Mouse (Mus musculus): ENCODE measurements around the gene Ly6g6f. TPM values are rescaled to one million over a fixed set of nuclear protein-coding genes. Genes with fewer than 3 reads are reported as not detected.

Gene Ly6g6f
- total and polyA plus RNA-seq, 3 experiments: 0.54 to 0.67 TPM; not detected in 1

DNA sequence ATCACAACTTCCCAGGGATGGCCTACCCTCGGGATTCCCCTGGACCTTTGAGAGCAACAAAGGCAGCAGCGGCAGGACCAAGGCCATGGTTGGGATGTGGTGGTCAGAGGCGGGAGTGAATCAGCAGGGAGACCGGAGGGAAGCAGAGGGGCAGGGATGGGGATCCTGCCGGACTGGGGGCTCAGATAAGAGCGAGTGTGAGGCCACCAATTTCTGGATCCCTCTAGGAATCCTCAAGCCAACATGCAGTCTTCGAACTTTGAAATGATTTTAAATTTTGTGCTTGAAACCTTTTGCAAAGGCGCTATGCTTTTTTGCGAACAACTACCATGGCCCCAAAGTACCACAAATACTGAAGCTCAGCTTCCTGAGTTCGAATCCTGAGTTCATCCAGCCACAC lies 19.3 kb downstream of the Ly6g6f start, which contains the start of gene Mpig6b:
Gene Mpig6b, minus strand, starts transcription at position 101 of the 400 bp plus-strand sequence.
- Histone ChIP-seq H3K27ac (ENCODE audit: insufficient read depth, low read depth) (no peak within 1 kb of the TSS), H3K4me1 (ENCODE audit: control insufficient read depth in 1 of 2, insufficient read depth in 2 of 2) (0 out of 4 replicates have a peak, but pooled peaks cover 2 to 4% of the 10 kb centered on the region in 2 experiments), H3K9me3 (replicated peaks; ENCODE audit: low read length) (no peaks in the 10 kb centered on the region), H3K4me3 (replicated peaks in 1 of 3; ENCODE audit: low read depth in 2 of 3, low read length in 2 of 3, poor library complexity in 1 of 3) (no peak within 1 kb of the TSS), H3K9ac (ENCODE audit: insufficient read depth, low read depth) (no peak within 1 kb of the TSS), H3K27me3 (replicated peaks) (no peaks in the 10 kb centered on the region), H3K79me2 (replicated peaks; ENCODE audit: control insufficient read depth, extremely low read depth, insufficient read depth, poor library complexity, severe bottlenecking) (no peaks in the 10 kb centered on the region), H3K4me2 (ENCODE audit: insufficient read depth, low read depth, poor library complexity, severe bottlenecking) (0 out of 2 replicates have a peak within 1 kb of the TSS, but pooled peaks have one; percentile 1), H3K36me3 (replicated peaks in 1 of 2; ENCODE audit: control insufficient read depth in 1 of 2, insufficient read depth in 1 of 2, low read length in 1 of 2) (peaks cover 4 to 32% of the 10 kb centered on the region in 2 experiments)
- dilution Hi-C loops (cut with MboI; ENCODE audit: extremely low pct_ligation_motif_present, extremely low pct_unique_long_range_greater_than_20kb, low sequenced_read_pairs): no loop called here
- DNase-seq (ENCODE audit: extremely low read depth): no peak
- in situ Hi-C loops (cut with MboI; ENCODE audit: low pct_ligation_motif_present, low pct_unique_long_range_greater_than_20kb, low sequenced_read_pairs): loop anchor here (5.0 kb wide), 1 partner anchor 44 kb away; no protein-coding TSS in a partner anchor
- TF ChIP-seq TCF12 (IDR thresholded peaks at IDR 0.05; ENCODE audit: low read depth, low read length) (no peak), MYC (IDR thresholded peaks at IDR 0.05; ENCODE audit: low read depth, low read length) (no peak), ZMIZ1 (IDR thresholded peaks at IDR 0.05; ENCODE audit: low read depth, low read length) (no peak)

DNA sequence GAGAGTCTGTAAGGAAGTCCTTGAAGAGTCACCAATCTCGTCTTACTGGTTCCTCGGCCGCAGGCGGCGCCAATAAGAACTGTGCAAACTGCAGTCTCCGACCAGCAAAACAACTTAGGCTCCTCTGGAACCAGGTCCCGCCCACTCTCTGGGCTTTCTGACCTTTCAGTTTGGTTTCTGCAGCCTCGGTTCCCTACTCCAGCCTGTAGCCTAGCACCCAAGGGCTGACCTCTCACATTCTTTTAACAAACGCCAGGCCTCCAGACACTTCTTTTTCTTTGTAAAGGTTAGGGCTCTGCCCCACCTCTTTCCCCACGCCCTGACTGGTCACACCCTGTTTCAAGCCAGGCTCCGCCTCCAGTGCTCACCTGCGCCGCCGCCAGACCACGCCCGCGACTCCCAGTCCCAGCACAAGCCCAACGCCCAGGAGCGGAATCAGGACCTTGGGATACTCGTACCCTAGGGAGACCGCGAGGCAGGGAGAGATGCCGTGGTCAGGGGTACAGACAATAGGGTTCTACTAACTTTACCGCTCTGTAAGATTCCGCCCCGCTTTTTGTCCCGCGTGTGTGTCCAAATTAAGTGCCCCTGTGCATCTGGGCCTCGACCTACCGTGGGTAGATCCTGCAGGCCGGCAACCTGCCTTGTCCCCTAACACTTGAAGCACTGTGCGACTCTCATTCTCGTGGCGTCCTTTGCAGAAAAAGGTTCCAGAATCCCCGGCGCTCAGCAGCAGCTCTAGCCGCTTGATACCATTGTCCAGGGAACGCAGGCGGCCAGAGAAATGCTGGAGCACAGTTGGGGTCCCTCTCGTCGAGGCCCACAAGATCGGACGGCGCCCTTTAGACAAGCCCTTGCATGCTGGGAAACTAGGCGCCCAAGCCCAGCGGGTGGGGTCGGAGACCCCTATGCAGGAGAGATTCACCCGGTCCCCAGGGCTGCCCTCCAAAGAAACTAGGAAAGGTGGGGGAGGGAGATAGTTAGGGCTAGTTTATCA lies 20.2 kb downstream of the Ly6g6f start, which contains the start of gene Ly6g6c:
Gene Ly6g6c, plus strand, starts transcription at position 438 of the 997 bp plus-strand sequence.
- 0 out of 4 replicates have a peak, but pooled peaks cover 0 to 2% of the 10 kb centered on the region in 2 experiments for H3K4me1 ChIP-seq (ENCODE audit: control insufficient read depth in 1 of 2, insufficient read depth in 2 of 2)
- H3K27me3 ChIP-seq (replicated peaks): no peaks in the 10 kb centered on the region
- in situ Hi-C loops (cut with MboI; ENCODE audit: low pct_ligation_motif_present, low pct_unique_long_range_greater_than_20kb, low sequenced_read_pairs): loop anchor here (5.0 kb wide), 1 partner anchor 43 kb away; no protein-coding TSS in a partner anchor
- 0 out of 2 replicates have a peak within 1 kb of the TSS, but pooled peaks have one; percentile 1 for H3K4me2 ChIP-seq (ENCODE audit: insufficient read depth, low read depth, poor library complexity, severe bottlenecking)
- dilution Hi-C loops (cut with MboI; ENCODE audit: extremely low pct_ligation_motif_present, extremely low pct_unique_long_range_greater_than_20kb, low sequenced_read_pairs): no loop called here
- no peaks in the 10 kb centered on the region for H3K79me2 ChIP-seq (replicated peaks; ENCODE audit: control insufficient read depth, extremely low read depth, insufficient read depth, poor library complexity, severe bottlenecking)
- no peak within 1 kb of the TSS for H3K9ac ChIP-seq (ENCODE audit: insufficient read depth, low read depth)
- peaks cover 12 to 40% of the 10 kb centered on the region in 2 experiments for H3K36me3 ChIP-seq (replicated peaks in 1 of 2; ENCODE audit: control insufficient read depth in 1 of 2, insufficient read depth in 1 of 2, low read length in 1 of 2)
- H3K4me3 ChIP-seq (replicated peaks in 1 of 3; ENCODE audit: low read depth in 2 of 3, low read length in 2 of 3, poor library complexity in 1 of 3): no peak within 1 kb of the TSS
- H3K9me3 ChIP-seq (replicated peaks; ENCODE audit: low read length): no peaks in the 10 kb centered on the region
- TF ChIP-seq JUND (conservative IDR thresholded peaks at IDR 0.05; ENCODE audit: low read depth, low read length) (no peak), MAZ (IDR thresholded peaks at IDR 0.05; ENCODE audit: low read depth, low read length) (no peak), MXI1 (IDR thresholded peaks at IDR 0.05; ENCODE audit: low read depth, low read length) (no peak), ZC3H11A (IDR thresholded peaks at IDR 0.05; ENCODE audit: low read depth, low read length) (no peak), TCF12 (IDR thresholded peaks at IDR 0.05; ENCODE audit: low read depth, low read length) (no peak), ETS1 (conservative IDR thresholded peaks at IDR 0.05; ENCODE audit: low read depth, low read length) (no peak), CHD1 (IDR thresholded peaks at IDR 0.05; ENCODE audit: low read depth, low read length) (no peak)
- no peak within 1 kb of the TSS for H3K27ac ChIP-seq (ENCODE audit: insufficient read depth, low read depth)
- DNase-seq (ENCODE audit: extremely low read depth): no peak
